Mouse (Mus musculus) E14TG2a.4 (cell line): ENCODE data around the gene Eif4a3.

Experiments used
- CTCF ChIP-seq: conservative IDR thresholded peaks from 2 replicates; pipeline ENCODE4 v1.5.1; 2014; ENCODE audit warnings: low read length
- POU5F1 ChIP-seq: IDR thresholded peaks from 2 replicates; pipeline ENCODE4 v1.6.1; 2014; ENCODE audit warnings: low read length, borderline replicate concordance

DNA sequence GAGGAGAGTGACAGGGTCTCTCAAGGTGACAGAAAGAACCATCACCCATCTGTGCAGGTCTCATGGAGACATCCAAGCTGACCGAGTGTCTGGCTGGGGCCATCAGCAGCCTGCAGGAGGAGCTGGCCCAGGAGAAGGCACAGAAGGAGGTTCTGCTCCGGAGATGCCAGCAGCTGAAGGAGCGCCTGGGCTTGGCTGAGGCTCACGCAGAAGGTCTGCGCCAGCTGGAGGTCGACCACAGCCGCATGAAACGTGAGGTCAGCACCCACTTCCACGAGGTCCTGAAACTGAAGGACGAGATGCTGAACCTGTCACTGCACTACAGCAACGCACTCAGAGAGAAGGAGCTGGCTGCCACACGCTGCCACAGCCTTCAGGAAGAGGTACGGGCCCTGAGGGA lies 22.6 kb upstream of the Eif4a3 start:
- TF ChIP-seq POU5F1 (no peak), CTCF (no peak)
